Mouse (Mus musculus) inflammation-experienced regulatory T-cells, adult 6 months (primary cell): ENCODE measurements around the gene Bnipl. TPM values are rescaled to one million over a fixed set of nuclear protein-coding genes. Genes with fewer than 3 reads are reported as not detected.

Experiments
- ATAC-seq: one replicate; pipeline ENCODE4 v1.8.0; 2017
- polyA plus RNA-seq, 3 experiments: library from polyadenylated mRNA; unstranded; fragments of 100-300 nt; shearing (Covaris generic); gene quantifications; one replicate each; pipeline ENCODE4 v1.2.1; 2017

Gene Bnipl
- polyA plus RNA-seq = under 1 TPM in 1 of 3 experiments, not detected in 2; 0.52 TPM

DNA sequence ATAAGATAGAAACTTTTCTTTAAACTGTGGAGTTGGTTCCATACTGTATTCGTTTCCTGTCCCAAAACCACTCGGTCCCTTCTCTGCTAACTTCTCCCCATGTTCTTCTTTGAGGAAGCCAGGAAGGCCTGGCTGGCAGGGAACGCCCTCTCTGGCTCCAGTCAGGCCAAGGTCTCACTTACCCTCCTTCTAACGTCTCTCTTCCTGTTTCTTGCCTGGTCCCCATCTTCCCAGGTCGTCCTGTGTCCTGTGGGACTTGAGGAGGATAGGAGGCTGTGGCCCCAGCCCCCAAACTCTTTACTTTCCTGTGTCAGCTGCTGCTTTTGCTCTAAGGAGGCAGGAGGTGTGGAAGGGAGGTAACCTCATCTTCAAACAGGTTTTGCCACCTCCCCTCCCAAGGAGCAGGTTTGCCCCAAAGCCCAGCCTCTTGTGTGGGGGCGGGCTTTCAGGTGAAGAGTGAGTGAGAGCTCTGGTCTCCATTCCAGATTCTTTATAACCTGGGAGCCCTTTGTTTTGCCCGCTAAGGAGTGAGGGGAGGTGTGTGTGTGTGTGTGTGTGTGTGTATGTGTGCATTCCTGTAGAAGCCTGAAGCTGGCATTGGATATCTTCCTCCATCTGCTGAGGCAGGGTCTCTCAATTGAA, at the start of gene Bnipl:
Gene Bnipl (minus strand): TSS at position 411 of the 642 bp plus-strand sequence.
- no peak for ATAC-seq

DNA sequence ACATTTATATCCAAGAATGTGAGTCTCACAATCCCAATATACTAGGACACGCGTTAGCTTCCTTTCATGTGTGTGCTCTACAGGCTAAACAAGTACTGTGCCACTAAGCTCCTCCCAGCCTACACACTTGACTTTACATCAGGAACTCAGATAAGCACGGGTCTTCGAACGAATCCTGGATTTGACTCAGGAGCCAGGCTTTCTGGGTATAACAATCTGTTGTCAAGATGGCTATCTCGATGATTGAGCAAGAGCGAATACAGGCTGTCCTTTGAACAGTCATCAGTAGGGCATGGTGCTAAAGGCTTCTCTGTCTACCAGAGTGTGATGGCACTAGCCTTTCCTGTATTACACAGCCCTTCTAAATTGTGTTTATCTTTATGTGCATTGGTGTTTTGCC, 47.0 kb upstream of the Bnipl start:
- ATAC-seq = no peak

DNA sequence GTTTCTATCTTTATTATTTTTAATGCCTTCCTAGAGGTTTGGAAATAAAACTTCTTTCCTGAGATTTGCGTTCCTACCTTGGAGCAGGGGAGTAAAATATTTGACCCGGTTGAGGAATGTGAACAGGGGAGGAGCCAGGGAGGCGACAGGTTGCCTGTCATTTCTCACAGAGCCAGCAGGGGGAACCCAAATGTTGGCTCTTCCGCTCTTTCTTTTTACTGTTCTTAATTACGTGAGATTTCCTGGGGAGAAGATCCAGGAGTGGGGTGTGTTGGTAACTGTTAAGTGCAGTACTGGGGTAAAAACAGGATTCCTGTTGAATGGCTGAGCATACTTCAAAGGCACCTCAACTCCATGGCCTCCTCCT, 45.1 kb upstream of the Bnipl start:
- peak; percentile 83 for ATAC-seq

DNA sequence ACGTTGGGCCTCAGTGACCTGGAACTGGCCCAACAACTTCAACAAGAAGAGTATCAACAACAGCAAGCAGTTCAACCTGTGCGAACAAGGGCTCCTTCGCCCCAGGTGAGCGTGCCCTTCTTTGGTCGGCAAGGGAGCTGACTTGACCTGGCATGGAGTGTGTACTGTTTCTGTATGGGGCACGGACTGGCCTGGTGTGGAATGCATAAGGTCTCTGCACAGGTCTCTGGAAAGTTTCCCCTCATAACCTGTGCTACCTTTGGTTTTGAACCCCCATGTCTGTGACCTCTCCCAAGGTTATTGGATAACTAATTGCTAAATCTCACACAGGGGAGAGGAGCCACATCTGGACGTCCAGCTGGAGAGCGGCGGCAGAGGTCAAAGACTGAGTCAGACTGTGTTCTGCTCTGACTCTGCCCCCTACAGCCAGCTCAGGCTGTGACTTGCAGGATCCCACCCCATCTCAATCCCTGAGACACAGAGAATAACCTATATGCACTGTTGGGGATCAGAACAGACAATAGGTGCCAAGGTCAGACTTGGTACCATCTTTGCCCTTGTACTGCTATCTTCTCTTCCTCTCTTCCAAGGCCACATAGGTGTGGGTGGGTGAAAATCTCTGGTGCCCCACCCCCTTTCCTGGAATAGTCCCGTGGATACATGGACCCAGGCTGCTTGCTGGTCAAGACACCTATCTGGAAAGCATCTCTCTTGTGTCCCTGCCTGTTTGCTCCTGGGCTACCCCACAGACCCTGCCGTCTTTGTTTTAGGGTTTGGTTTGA, 44.5 kb upstream of the Bnipl start:
- ATAC-seq = no peak

DNA sequence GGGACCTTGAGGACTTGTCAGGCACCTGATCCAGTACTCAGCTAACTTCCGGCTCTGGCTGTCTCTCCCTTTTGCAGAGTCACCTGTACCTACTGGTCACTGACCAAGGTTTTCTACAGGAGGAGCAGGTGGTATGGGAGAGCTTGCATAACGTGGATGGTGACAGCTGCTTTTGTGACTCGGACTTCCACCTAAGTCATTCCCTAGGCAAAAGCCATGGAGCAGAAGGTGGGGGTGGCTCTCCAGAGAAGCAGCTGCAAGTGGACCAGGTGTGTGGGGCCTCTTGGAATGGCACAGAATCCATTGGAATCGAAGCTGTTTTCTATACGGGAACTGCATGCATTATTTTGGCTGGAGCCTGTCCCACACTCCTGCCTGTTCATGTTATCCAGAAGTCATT, 43.7 kb upstream of the Bnipl start:
- ATAC-seq = no peak

DNA sequence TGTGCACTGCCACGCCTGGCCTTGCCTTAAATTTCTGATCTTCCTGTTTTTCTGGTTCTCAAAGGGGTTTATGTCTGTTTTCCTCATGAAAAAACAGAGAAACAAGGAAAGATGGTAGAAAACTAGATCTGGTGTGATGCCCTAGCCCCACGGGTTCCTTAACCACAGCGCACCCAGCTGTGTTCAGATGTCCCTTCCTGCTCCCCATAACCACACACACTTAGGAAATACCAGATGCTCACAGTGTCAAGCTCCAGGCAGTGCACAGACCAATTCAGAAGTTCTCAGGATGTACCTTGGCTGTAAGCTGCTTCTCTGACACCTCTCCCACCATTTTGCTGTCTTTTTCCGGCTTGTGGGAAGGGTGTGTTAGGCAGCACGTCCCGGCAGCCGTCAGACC, 43.3 kb upstream of the Bnipl start:
- no peak for ATAC-seq

DNA sequence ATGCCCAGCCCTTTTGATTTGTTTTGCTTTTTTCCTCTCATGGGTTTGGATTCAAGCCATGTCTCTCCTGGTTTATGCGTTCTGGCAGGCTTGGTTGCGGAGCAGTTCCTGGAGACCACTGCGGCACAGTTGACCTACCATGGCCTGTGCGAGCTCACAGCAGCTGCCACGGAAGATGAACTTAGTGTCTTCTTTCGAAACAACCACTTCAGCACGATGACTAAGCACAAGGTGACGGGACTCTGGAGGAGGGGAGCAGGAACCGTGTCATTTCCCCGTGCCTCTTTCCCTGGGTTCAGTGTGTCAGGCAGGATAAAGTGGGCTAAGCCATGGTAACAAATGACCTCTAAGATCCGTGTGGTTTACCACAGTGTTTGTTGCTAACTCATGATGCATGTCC, 42.5 kb upstream of the Bnipl start:
- no peak for ATAC-seq

DNA sequence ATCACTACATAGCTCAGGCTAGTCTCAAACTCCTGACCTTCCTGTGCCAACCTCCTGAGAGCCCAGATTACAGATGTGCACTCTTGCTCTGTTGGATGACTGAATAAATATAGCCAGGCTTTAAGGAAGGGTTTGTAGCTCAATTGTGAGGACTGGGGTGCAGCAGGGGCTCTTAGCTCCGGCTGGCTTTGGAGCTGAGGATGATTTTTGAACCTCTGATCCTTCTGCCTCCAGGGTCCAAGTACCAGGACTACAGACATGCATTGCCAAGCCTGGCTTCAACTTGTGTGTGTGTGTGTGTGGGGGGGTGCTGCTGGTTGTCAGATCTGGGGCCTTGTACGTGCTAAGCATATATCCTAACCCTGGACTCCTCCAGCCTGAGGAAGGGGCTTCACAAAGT, 41.9 kb upstream of the Bnipl start:
- ATAC-seq = no peak

DNA sequence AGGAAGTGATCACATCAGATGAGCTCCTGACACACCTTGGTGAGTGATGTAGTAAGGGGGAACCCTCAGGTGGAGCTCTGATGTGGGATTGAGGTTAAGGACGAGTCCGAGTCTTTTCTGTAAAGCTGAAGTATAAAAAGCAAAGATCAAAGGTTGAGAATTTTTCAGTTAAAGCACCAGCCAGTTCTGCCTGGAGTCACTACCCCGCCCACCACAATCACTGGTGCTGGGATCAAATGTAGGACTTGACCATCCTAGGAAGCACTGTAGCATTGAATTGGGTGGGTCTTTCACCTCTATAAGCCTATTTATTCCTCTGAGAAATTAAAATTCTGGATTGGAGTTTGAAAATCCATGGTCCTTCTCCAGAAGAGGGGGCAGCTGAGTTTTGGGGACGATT, 40.0 kb upstream of the Bnipl start:
- no peak for ATAC-seq

DNA sequence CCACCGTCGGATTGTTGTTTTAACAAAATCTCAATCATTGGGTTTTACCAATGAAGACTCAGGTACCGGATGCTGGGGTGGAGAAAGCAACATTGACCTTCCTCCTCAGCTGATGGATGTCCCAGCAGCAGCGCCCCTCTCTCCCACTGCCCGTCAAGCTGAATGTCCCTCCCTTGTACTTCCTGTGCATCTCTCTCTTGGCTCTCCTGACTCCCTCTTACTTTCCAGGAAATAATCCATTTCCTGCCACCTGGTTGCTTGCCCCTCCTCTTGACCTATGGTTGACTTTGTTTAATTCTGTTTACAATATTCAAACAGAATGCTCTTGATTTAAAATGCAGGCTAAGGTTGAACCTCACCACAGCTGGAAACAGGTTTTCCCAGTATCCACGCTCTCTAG, 39.2 kb upstream of the Bnipl start:
- no peak for ATAC-seq

DNA sequence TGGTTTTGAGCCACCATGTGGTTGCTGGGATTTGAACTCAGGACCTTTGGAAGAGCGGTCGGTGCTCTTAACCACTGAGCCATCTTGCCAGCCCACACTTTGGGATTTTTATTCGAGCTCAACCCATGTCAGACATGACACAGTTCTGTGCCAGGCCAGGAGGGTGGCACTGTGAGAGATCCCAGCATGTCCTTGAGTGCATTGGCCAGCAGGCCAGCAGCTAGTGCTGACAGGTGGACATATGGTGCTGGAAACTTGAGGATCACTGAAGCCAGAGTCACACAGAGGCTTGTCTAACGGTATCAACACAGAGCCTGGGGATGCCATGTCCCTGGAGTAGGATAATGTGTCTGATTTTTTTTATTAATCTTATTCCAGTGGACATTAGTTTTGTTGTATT, 38.4 kb upstream of the Bnipl start:
- no peak for ATAC-seq

DNA sequence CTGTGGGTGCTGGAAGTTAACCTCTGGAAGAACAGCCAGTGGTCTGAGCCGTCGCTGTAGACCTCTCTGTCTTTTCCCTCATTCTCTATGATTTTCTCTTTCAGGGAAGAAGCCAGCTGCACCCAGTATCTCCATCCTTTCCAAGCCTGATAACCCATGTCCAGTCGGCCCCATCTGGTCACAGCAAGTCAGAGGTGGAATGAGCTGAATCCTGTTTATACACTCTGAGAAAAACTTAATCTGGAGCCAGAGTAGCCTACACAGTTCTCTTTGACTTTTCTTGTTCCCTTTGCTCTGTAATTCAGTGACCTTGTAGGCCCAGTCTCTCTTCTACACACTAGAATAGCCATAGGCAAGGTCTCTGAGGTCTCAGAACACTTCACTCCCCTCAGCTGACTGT, 36.5 kb upstream of the Bnipl start:
- ATAC-seq = no peak

DNA sequence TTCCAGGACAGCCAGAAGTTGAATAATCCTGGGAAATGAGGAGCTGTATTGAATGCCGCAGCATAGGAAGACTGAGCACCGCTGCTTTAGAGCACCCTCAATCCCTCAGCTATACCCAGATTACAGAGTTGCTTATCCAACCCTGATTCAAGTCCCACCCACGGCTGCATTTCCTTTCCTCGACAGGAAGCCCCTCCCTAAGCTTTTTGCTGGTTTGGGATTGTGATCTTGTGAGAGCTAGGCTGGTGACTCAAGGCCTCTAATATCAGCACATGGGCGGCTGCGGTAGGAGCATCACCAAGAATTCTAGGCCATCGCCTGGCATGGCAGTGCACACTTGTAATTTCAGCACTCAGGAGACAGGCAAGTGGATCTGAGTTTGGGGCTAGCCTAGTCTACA, 35.5 kb upstream of the Bnipl start:
- no peak for ATAC-seq

DNA sequence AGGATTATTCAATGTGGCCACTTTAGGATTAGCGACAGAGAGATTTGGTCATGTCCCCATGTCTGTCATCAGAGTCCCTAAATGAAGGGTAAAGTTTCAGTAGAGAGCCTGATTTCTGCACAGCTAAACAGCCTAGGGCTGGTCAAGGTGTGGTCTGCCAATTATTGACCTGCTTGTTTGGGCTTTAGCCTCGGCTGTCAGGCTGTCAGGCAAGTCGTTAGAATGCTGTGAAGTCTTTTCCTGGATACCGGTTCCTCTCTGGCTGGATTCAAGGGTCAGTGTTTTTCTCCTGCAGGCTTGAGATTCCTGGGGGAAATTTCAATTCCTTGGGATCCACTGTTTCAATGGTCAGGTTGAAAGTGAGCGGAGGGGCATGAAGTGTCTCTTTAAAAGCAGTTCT, 35.0 kb upstream of the Bnipl start:
- ATAC-seq = no peak

DNA sequence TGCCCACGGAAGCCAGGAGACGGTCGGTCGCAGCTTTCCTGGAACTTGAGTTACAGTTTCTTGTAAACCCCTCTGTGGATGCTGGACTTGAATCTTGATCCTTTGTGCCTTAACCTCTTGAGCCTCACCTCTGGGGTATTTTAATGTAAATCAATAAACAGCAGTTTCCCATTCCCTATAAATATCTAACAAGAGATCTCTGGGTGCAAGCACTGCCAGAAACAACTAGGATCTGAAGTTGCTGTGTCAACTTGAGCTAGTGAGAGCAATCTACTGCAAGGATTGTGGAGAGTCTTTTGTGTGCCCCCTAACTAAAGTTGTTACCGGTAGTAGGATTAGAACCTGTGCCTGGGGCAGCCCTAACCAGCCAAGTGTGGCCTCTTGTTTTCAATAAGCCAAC, 34.4 kb upstream of the Bnipl start:
- no peak for ATAC-seq

DNA sequence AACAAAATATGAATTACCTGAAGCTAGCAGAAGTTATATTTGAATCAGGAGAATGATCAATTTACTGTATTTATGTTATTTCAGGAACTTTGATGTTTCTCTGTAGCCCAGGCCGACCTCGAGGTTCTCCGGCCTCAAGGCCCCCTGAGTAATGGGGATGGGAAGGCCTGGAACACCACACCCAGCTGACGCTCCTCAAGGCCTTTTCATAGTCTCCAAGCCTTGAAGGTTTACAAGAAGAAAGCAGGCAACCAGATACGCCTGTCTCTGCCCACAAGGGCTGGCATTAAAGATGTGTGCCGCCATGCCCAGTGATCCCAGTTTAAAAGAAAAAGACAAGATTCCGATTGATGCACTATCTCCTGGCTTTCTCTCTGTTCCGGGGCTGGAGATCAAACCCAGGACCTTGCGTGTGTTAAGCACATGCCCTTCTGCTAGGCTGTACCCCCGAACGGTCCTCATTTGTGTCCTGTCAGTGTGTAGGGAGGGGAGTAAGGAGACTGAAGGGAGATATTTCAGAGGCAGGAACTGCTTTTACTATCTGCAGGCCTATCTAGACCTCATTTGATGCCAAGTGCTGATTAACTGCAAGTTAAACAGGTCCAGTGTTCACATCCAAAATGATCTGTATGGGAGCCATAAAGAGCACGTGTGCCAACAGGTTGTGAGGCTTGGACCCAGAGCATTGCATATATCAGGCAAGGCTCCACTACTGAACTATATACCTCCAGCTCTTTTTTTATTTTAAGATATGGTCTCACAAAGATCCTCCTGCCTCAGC, 33.7 kb upstream of the Bnipl start:
- no peak for ATAC-seq

DNA sequence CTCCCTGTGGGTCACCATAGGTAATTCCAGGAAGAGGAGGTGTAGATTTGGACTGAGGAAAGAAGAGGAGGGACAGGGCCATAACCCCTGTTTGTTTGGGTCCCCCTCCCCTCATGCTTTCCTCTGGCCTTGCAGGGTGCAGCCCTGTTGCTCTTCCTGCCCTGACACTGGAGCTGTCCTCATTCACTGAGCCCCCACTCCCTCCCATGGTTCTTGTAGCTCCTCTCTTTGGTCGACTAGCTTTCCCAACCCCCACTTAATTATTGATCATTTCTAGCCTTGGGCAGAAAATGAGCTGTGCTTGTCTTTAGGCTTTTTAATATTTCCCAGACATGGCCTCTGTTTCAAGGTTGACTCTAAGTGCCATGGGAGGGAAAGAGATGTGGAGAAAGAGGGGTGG, 33.1 kb upstream of the Bnipl start:
- no peak for ATAC-seq

DNA sequence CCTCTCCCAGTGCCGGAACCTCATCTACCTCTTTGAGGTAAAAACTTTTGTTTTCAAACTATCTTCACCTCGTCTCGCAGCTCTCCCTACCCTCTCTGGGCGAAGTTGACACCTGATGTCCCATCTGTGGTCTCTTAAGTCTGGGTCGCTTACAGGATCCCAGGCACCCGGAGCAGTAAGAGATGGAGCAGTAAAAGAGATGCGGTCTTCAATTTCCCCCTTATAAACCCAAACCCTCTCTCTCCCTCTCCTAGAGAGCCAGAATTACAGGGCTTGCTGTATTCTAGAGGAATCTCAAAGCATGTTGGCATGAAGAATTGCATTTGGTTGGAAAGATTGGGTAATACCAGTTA, 32.6 kb upstream of the Bnipl start:
- no peak for ATAC-seq

DNA sequence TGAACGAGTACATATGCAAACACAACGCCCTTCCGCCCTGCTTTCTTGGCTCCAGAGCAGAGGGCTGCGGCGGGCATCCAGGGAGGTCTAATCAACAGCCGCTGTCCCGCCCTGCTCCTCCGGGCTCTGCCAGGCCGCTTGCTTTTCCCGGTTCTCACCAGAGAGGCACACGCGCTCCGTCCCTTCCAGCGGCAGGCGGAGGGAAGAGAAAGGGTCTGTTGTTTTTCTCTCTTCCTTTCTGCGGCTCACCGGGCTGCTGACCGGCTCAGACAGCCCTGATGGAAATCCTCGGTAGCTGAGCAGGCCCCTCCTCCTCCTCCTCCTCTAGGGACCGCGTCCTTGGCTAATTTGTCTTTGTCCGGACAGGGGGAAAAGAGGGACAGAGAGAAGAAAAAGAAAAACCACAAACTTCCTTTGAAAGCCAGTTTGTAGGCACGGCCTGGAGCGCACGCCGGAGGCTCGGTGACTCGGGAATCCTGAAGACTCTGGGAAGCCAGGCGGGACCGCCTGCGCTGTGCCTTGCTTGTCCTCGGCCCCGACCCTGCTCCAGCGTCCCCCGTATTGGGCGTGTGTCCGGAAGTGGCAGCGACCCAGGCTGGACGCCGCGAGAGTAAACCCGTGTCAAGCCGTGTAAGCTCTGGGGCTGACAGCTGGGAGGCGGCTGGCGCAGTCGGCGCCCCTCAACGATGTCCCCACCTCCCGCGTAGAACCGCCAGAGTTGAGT, 32.0 kb upstream of the Bnipl start:
- peak; percentile 32 for ATAC-seq

DNA sequence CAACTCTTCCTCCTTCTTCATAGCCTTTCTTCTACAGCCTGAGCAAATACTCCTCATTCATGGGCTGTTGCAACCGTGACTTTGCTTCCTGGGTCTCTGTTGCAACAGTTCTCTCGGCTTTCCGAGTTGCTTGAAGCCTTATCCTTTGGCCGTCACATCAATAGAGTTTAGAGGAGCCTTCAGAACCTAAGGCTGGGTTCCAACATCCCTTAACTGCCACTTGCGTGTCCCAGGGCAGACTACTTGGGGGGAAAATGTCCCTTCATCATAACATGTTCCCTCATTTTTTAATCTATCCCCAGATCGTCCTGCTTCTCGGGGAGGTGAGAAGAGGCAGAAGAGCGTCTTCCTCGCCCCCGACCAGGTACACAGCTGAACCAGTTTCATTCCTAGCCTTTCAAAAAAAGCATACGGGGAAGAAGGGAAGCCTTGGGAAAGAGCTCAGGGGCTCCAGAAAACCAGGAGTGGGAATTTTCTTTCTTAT, 31.4 kb upstream of the Bnipl start:
- no peak for ATAC-seq

DNA sequence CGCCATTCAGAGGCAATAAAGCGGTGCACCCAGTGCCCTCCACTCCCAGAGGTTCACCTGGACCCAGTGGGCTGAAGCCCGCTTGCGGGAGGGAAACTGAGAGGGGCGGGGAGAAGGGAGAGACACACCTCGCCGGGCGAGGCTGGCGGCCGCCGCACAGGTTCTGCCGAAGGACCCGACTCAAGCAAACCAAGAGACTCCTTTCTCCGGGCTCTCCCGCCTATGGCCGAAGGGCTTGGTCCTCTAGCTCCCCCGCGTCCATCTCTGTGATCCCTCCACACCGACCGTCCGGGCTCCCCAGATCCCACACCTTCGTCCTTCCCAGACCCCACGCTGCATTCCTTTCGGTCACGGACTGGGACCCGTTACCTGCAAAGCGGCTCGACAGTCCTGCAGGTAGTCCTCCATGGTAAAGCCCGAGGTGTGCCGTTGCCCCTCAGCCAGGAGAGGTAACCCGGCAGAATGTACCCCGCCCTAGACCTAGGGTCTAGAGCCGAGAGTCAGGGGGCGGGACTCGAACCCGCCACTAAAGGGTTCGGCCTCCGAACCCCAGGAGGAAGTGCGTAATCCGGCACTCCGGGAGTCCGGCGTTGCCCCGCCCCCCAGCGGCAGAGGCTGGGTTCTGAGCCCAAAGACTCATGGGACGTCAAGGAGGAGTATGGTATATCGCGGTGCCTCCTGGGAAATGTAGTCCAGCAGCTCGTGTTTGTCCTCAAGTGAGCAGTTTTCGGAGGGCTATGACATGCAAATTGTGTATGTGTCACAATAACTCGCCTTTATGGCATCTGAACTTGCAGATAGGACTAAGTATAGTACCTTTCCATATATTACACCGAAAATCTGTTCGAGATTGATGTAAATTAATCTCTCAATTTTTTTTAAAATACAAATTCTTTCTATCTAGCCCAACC, 30.5 kb upstream of the Bnipl start, which contains the start of the genes Mindy1 and Prune1:
Gene Mindy1 (plus strand): TSS at position 130 of the 911 bp plus-strand sequence.
Gene Prune1 (minus strand): TSS at position 861 of the 911 bp plus-strand sequence.
- ATAC-seq = peak; percentile 93

DNA sequence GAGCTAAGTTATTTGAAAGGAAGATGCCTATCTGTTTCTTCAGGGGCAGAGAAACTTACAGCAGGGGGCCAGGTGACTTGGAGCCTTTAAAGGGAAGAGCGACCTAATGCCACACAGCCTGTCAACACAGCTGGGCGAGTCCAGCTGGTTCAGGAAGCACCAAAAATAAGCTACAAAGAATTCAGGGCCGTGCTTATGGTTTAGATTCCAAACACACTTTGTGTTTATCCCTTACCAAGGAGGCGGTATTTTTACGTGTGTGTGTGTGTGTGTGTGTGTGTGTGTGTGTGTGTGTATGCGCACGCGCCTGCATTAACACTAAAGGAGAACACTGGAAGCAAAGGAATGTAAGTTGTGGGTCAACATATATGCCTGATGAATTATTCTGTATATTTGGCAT, 29.8 kb upstream of the Bnipl start:
- no peak for ATAC-seq
